Mouse (Mus musculus) megakaryocyte, embryonic 14.5 days (primary cell): ENCODE data around the gene Ush2a.

Experiments
- FLI1 ChIP-seq: IDR thresholded peaks from 2 replicates; pipeline ENCODE4 v1.6.1; 2012; ENCODE audit warnings: low read length, inconsistent platforms, mixed read lengths
- GATA1 ChIP-seq: IDR thresholded peaks from 3 replicates; pipeline ENCODE4 v1.6.1; 2012; ENCODE audit warnings: mixed read lengths, low read length, inconsistent platforms, borderline replicate concordance

GRCm38 (mm10) chr1:188726937-188727336 lies 465.1 kb downstream of the Ush2a start:
- TF ChIP-seq GATA1, result no peak
- no peak for TF ChIP-seq FLI1
